Mouse (Mus musculus) CH12.LX (cell line): Measurements from ENCODE around the gene Cers6.

Experiments
- CTCF ChIP-seq, 2 experiments: IDR thresholded peaks in 1 of 2; conservative IDR thresholded peaks in 1 of 2; 2 replicates each; pipeline ENCODE4 v1.5.1; 2011 to 2012; ENCODE audit warnings: low read depth in 2 of 2, low read length in 2 of 2, improper control_type of control experiment in 1 of 2, inconsistent platforms in 1 of 2, mild to moderate bottlenecking in 1 of 2, moderate library complexity in 1 of 2
- EP300 ChIP-seq: IDR thresholded peaks from 2 replicates; pipeline ENCODE4 v1.6.1; 2011; ENCODE audit warnings: low read length, improper control_type of control experiment
- HCFC1 ChIP-seq: IDR thresholded peaks from 2 replicates; pipeline ENCODE4 v1.6.1; 2012; ENCODE audit warnings: low read depth, mild to moderate bottlenecking, inconsistent platforms, low read length, improper control_type of control experiment
- MAX ChIP-seq: IDR thresholded peaks from 2 replicates; pipeline ENCODE4 v1.6.1; 2011; ENCODE audit warnings: low read length, improper control_type of control experiment
- POLR2A ChIP-seq: IDR thresholded peaks from 2 replicates; pipeline ENCODE4 v1.6.1; 2011; ENCODE audit warnings: low read depth, mild to moderate bottlenecking, improper control_type of control experiment, low read length
- SIN3A ChIP-seq: IDR thresholded peaks from 2 replicates; pipeline ENCODE4 v1.6.1; 2012; ENCODE audit warnings: low read length, improper control_type of control experiment, inconsistent platforms
- TCF12 ChIP-seq: IDR thresholded peaks from 2 replicates; pipeline ENCODE4 v1.6.1; 2014; ENCODE audit warnings: low read depth, mild to moderate bottlenecking, inconsistent platforms, low read length, improper control_type of control experiment
- ZC3H11A ChIP-seq: IDR thresholded peaks from 2 replicates; pipeline ENCODE4 v1.6.1; 2012; ENCODE audit warnings: low read depth, mild to moderate bottlenecking, inconsistent platforms, low read length, improper control_type of control experiment
- ZKSCAN1 ChIP-seq: IDR thresholded peaks from 2 replicates; pipeline ENCODE4 v1.6.1; 2012; ENCODE audit warnings: low read depth, inconsistent platforms, low read length, improper control_type of control experiment, borderline replicate concordance
- ZNF384 ChIP-seq: IDR thresholded peaks from 2 replicates; pipeline ENCODE4 v1.6.1; 2012; ENCODE audit warnings: low read depth, low read length, improper control_type of control experiment, inconsistent platforms

- TF ChIP-seq CTCF (conservative IDR thresholded peaks at IDR 0.05 in 1 of 2, IDR thresholded peaks at IDR 0.05 in 1 of 2; ENCODE audit: low read depth in 2 of 2, low read length in 2 of 2) (no peak), HCFC1 (no peak), EP300 (no peak), ZC3H11A (no peak), ZNF384 (no peak), SIN3A (no peak), ZKSCAN1 (no peak), MAX (no peak), TCF12 (no peak), POLR2A (no peak)
These were observed 41.3 kb downstream of the Cers6 start for GRCm38 (mm10) chr2:68902546-68902945.
